Mouse (Mus musculus) cortical plate, adult 2 months (tissue): Measurements from ENCODE around the gene Hmg20b.

Source experiments
- CTCF ChIP-seq: fragments of 200-500 bp; IDR thresholded peaks from 2 replicates; pipeline ENCODE4 v1.5.1; 2011; ENCODE audit warnings: mild to moderate bottlenecking, control low read depth, low read length; ENCODE audit not compliant: insufficient read depth; ENCODE audit errors: extremely low read depth
- POLR2A ChIP-seq: fragments of 200-500 bp; IDR thresholded peaks from 2 replicates; pipeline ENCODE4 v1.6.1; 2011; ENCODE audit warnings: mild to moderate bottlenecking, low read length, control low read depth; ENCODE audit not compliant: insufficient read depth; ENCODE audit errors: extremely low read depth

- TF ChIP-seq CTCF (no peak), POLR2A (peak; percentile 39; the same call in 1 of the 2 replicates)
Measured at GRCm38 (mm10) chr10:81320550-81321347, 29.5 kb downstream of the Hmg20b start, which contains the start of gene Cactin.
